12 mouse cellular contexts compared by ENCODE assay signal in the genomic region with DNA sequence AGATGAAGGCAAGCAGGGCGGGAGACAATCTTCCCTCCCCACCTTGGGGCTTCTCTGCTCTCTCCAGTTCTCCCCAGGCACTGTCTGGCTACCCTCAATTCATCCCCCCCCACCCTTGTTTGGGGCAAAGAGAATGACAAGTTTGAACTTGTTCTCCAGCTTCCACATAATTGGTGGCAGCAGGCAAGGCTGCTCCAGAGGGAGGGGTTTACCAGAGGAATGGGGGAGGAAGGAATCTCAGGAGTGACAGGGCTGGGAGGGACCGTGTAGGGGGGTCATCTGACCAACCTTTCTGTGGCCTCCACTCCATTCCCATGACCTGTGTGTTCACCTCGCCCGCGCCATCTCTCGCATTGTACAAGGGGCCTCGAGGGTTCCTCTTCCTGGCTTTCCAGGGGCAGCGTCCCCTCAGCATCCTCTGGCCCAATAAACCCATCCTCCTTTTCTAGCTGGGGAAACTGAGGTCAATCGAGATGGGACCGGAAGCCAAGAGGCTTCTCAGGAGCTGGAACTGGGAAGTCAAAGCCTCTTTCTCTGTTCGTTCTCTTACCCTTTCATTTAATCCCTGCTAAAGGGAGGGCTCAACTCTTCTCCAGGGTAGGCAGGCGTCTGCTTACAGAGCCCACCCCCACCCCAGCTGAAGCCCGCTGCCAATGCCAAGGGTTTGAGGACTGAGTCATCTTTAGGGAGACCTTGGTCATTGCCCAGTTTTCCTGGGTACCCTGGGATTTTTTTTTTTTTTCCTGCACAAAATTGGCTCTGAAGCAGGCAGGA. TPM values are rescaled to one million over a fixed set of nuclear protein-coding genes. Genes with fewer than 3 reads are reported as not detected.
DNase-seq lines count a peak whose midpoint lies in the region; ATAC-seq lines count a peak whose summit lies in the region.
"Had no signal": no experiment of that assay in that cellular context is flagged by ENCODE, and none has a peak within 500 bp of the region (broad histone marks: within the 10 kb centered on the region; RNA-seq: fewer than 3 reads in every experiment).

No protein-coding gene starts in this region.

- no peaks in the 10 kb centered on the region for H3K9me3 ChIP-seq in forebrain, embryonic 16.5 days (ENCODE audit: control insufficient read depth, low read length)
- no peaks in the 10 kb centered on the region for H3K9me3 ChIP-seq in midbrain, embryonic 13.5 days
- H3K9me3 ChIP-seq: heart, embryonic 12.5 days had no signal

- peak overlapping the region; percentile 82 for H3K27ac ChIP-seq in forebrain, embryonic 16.5 days (ENCODE audit: low read length)
- H3K27ac ChIP-seq in midbrain, embryonic 13.5 days = peak overlapping the region; percentile 96

- H3K9ac ChIP-seq in forebrain, embryonic 16.5 days (replicated peaks; ENCODE audit: low read depth, low read length) = peak overlapping the region; percentile 88
- H3K9ac ChIP-seq in midbrain, embryonic 13.5 days (replicated peaks) = peak overlapping the region; percentile 91

- peaks cover 38% of the 10 kb centered on the region for H3K4me1 ChIP-seq in forebrain, embryonic 16.5 days (replicated peaks; ENCODE audit: control insufficient read depth, insufficient read depth, low read length)
- H3K4me1 ChIP-seq in midbrain, embryonic 13.5 days (replicated peaks) = peaks cover 57% of the 10 kb centered on the region

- H3K27me3 ChIP-seq in forebrain, embryonic 16.5 days (replicated peaks; ENCODE audit: control insufficient read depth, insufficient read depth, low read length) = peaks cover 2% of the 10 kb centered on the region; the same call in 1 of the 2 replicates
- peaks cover 14% of the 10 kb centered on the region for H3K27me3 ChIP-seq in midbrain, embryonic 13.5 days

- no peak overlapping the region; the same call in 1 of the 2 replicates for H3K4me3 ChIP-seq in forebrain, embryonic 16.5 days (replicated peaks; ENCODE audit: low read length)
- H3K4me3 ChIP-seq in midbrain, embryonic 13.5 days (replicated peaks) = peak overlapping the region; percentile 76; the same call in 1 of the 2 replicates

- no peak for ATAC-seq in forebrain, embryonic 16.5 days
- no peak for ATAC-seq in midbrain, embryonic 13.5 days

- peak; percentile 52 for DNase-seq in adrenal gland, postnatal 10 days
- no peak for DNase-seq in adrenal gland, adult 18-20 months (ENCODE audit: low spot score in 2 of 2)
- peak; percentile 35 for DNase-seq in adrenal gland, postnatal 25 days
- DNase-seq in right cerebral cortex, postnatal 25 days = no peak
- DNase-seq in spleen, adult 18-20 months = no peak
- no peak for DNase-seq in layer of hippocampus, postnatal 25 days (ENCODE audit: extremely low spot score in 1 of 2, low spot score in 1 of 2)
- DNase-seq: lung, postnatal 4 days; right cerebral cortex, adult 18-20 months; thymus, adult 2 months had no signal

- no peaks in the 10 kb centered on the region for H3K36me3 ChIP-seq in forebrain, embryonic 16.5 days (ENCODE audit: control insufficient read depth, insufficient read depth)
- H3K36me3 ChIP-seq in midbrain, embryonic 13.5 days = no peaks in the 10 kb centered on the region
- H3K36me3 ChIP-seq: heart, embryonic 12.5 days had no signal

- peak overlapping the region; percentile 81 for H3K4me2 ChIP-seq in forebrain, embryonic 16.5 days (ENCODE audit: low read length)
- peak overlapping the region; percentile 87 for H3K4me2 ChIP-seq in midbrain, embryonic 13.5 days (replicated peaks)

- 24% methylated on average over 13 of the region's 13 CpGs for WGBS in forebrain, embryonic 16.5 days
- 17% methylated on average over 13 of the region's 13 CpGs for WGBS in midbrain, embryonic 13.5 days

RNA-seq across cellular contexts. Expression of a gene that starts 1.3 kb away (rescaled TPM):
- total RNA-seq in adrenal gland, postnatal 10 days (2021) = 10 to 100 TPM; 14.4 to 15.2 TPM
- 1 to 10 TPM; 4.8 to 9.3 TPM for total RNA-seq in adrenal gland, adult 18-20 months (2021)
- total RNA-seq in adrenal gland, postnatal 25 days (2021) = 23.1 and 28.0 TPM in 2 replicates
- polyA plus RNA-seq in forebrain, embryonic 16.5 days (2015; fragmentation: Nextera tagmentation; extraction: Ambion mirVana) = 4.7 and 4.9 TPM in 2 replicates
- 5.6 and 6.1 TPM in 2 replicates for polyA plus RNA-seq in midbrain, embryonic 13.5 days (2015; fragmentation: Nextera tagmentation; extraction: Ambion mirVana)
- 1 to 10 TPM; 1.0 to 1.1 TPM for total RNA-seq in layer of hippocampus, postnatal 25 days (2021)

RNA-seq across cellular contexts. Expression of a gene that starts 36.3 kb away (rescaled TPM):
- 10 to 100 TPM; 31.3 to 39.3 TPM for total RNA-seq in adrenal gland, postnatal 10 days (2021)
- total RNA-seq in adrenal gland, adult 18-20 months (2021) = 10 to 100 TPM; 36.1 to 36.5 TPM
- total RNA-seq in adrenal gland, postnatal 25 days (2021) = 41.5 and 45.5 TPM in 2 replicates
- polyA plus RNA-seq in forebrain, embryonic 16.5 days (2015; fragmentation: Nextera tagmentation; extraction: Ambion mirVana) = 34.4 and 40.3 TPM in 2 replicates
- polyA plus RNA-seq in midbrain, embryonic 13.5 days (2015; fragmentation: Nextera tagmentation; extraction: Ambion mirVana) = 44.2 and 45.6 TPM in 2 replicates
- 100 to 1,000 TPM in 1 of 2 experiments, 10 to 100 TPM in 1; 95.9 to 109 TPM for total RNA-seq in layer of hippocampus, postnatal 25 days (2021)

Comparison
In these comparisons a context has a peak if more than half of its experiments do, and no peak if none do; other contexts are left out.
1. DNase-seq: peak in adrenal gland, postnatal 10 days (single experiment) and adrenal gland, postnatal 25 days (single experiment); none in adrenal gland, adult 18-20 months (0 of 2), right cerebral cortex, postnatal 25 days (single experiment), spleen, adult 18-20 months (0 of 2) and layer of hippocampus, postnatal 25 days (0 of 2).